Mouse (Mus musculus) Muller cell, postnatal 12 days (primary cell): ENCODE data around the gene Kif18b.

ENCODE experiments used
- DNase-seq: peaks from one replicate; pipeline ENCODE4 v3.0.0-alpha.2; 2015; ENCODE audit errors: inconsistent ontology term

Gene Kif18b

DNA sequence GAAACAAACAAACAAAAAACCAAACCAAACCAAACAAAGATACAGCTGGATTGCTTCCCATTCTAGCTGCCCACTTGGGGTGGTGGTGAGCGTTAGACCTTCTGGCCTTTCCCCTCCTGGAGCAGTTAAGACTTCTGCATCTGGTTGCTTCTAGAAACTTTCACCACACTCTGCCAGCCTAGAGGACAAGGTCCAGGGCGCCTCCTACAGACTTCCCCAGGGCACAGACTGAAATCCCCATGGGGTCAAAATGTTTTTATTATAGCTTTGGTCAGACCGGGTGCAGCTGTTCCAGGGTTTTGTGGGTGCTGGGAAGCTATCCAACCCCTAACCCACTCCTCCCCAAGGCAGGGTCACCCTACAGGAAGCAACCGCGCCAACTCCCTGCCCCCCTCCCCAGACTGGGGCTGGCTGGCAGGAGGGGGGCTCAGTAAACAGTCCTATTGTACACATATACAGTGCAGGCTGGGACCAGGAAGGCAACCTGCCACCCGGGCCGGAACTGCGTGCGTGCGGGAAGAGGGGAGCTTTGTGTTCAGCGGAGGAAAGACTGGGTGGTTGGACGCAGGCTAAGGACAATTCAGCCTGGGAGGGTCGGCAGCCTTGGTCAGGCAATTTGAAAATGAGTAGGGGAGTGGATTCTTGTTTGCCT is 14.2 kb upstream of the Kif18b start:
- DNase-seq, result no peak

GRCm38 (mm10) chr11:102937529-102938182 is 12.7 kb upstream of the Kif18b start:
- DNase-seq, result no peak

GRCm38 (mm10) chr11:102936272-102936671 is 11.3 kb upstream of the Kif18b start:
- DNase-seq, result no peak

- DNase-seq, result no peak
Measured at GRCm38 (mm10) chr11:102930672-102931071, 5.7 kb upstream of the Kif18b start.

DNA sequence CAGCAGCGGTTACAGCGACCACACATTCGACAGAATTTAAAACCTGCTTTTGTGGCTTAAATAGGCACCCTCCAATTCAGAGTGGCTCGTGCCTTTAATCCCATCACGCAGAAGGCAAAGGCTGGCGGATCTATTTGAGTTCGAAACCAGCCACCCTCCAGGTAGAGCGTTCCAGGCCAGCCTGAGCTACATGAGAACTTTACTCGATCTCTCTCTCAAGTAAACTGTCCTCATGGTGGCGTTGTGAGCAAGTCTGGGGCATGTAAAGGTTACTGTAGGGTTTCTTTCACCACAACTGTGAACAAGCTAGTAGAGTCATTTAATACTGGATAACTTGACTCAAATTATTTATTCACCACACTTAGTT is 410 bp upstream of the Kif18b start:
- DNase-seq, result no peak

DNA sequence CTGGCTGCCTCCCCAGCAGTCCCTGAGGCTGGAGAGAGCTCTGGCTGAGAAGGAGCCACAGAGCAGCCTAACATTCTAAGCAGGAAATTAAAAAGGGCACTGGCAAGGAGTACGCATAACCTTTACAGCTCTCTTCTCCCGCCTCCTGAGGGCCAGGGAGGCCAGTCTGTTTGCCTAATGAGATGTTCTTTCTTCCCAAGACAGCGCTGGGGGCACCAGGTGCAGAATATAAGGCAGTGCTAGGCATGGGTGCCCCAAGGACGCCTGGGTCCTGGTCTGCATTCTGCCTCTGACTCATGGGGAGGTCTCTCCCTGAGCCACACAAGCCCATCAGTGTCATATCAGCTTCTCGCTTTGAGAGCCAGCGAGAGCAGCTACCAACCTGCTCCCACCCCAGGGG is 3.4 kb downstream of the Kif18b start:
- DNase-seq, result no peak

GRCm38 (mm10) chr11:102918077-102918476 is 6.8 kb downstream of the Kif18b start:
- no peak for DNase-seq

DNA sequence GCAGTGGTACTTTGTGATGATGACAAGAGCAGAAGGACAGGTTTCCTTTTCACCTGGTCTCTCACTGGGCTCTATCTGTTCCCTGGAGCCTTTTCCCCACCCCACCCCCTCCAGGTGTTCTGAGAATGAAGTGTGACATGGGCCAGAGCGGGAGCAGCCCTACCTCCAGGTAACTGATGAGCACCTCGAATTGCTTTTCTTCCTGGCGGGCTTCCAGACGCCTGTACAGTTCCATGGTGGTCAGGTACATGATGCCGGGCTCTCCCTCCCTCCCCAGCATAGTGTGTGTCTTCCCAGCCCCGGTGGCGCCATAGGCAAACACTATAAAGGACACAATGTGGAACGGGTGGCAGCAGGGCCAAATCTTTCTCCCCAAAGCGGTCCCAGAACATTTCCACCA is 9.5 kb downstream of the Kif18b start:
- no peak for DNase-seq

DNA sequence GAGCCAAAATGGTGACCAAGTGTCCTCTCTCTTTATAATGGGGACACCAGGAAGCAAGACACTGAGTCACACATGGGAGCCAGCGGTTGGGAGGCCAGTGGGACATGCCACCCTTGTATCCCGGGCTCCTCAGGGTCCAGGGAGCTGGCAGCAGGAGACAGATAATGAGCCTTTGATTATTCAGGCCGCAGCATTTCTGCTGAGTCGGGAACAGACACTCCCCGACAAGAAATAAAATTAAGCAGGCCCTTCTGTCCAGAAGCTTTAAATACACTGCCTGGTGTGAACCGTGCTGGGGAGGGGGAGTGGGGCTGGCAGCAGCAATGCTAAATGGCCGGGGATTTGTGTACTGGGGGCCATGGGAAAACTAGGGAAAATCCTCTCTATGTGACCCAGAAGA is 13.5 kb downstream of the Kif18b start:
- peak; percentile 53 for DNase-seq

DNA sequence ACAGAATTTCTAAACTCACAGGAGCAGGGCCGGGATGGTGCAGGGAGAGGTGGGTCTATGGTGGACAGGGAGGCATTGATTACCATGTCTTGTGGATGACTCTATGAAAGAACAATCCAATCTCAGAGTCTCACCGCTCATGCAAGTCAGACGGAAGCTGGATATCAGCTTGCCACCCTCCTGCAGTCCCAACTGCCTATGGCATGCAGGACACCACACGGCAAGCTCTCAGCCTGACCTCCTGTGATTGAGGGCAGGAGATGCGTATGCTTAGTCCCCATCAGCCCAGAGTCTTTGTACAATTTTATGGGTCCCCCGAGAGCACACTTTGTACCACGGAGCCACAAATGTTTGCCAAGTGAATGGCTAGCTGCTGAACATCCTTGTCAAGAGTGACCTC is 21.3 kb downstream of the Kif18b start:
- no peak for DNase-seq

DNA sequence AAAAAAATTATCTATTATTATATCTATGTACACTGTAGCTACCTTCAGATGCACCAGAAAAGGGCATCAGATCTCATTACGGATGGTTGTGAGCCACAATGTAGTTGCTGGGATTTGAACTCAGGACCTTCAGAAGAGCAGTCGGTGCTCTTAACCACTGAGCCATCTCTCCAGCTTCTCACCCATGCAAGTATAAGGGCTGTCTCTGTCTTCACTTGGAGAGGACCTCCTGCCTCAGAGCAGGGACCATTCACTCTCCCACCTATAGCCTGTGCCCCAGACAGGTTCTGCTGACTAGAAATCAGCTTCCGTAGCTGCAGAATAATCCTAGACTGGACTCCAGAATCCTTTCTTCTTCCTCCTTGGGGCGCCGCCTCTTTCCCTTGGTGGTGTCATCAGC is 22.8 kb downstream of the Kif18b start:
- no peak for DNase-seq

DNA sequence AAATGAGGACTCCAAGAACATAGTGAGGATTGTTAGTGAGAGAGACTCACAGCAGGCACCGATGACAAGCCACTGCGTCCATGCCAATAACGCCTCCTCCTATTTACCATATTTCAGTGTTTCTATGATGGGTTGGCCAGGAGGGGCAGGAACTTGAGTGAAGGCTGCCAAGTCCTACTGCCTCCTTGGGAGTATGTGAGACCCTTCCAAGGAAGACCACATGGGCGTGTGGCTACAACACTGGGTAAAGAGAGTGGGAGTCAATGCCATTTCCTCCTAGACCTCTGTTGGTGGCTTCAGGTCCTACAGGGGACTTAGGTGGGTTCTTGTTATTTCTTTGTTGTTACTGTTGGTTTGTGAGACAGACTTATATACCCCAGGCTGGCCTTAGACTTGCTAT is 23.7 kb downstream of the Kif18b start:
- DNase-seq, result no peak

DNA sequence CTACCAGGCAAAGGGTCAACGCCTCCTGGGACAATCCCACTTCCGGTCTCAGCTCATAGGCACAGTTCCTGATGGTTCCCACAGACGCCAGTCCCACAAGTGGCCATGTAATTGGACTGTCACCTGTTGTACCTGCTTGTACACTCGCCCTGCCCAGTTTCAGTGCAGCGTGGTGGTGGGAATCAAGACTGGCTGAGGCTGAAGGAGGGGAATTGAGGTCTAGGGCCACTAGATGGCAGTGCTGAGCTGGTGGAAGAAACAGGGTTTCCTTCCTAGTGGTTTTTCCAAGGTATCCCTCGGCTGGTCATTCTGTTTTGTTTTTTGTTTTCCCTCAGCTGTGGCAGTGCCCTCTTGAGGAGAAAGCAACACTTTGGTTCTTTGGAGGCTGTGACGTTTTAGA is 24.2 kb downstream of the Kif18b start, which contains the start of gene Gfap:
TSS of gene Gfap (minus strand) at position 150 of the 400 bp plus-strand sequence.
- peak; percentile 84 for DNase-seq

DNA sequence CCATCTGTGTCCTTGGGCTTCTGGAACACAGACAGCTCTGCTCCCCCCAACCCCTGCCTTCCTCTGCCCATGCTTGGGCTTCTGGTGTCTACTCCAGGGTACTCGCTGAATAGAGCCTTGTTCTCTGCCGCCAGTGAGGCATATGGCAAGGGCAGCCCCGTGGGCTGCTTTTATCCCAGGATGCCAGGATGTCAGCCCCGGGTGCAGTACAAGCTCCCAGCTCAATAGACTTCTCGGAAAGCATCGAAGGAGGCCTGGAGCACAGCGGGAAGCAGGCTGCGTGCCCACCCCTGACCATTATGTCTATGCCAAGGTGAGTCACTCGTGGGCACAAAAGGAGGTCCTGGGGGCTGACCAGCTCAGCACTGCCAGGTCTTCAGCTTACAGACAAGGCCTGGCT is 26.5 kb downstream of the Kif18b start:
- peak; percentile 95 for DNase-seq

GRCm38 (mm10) chr11:102896641-102897040 is 28.3 kb downstream of the Kif18b start:
- DNase-seq, result no peak

- no peak for DNase-seq
Measured at GRCm38 (mm10) chr11:102895779-102896178, 29.1 kb downstream of the Kif18b start.

GRCm38 (mm10) chr11:102894716-102895115 is 30.2 kb downstream of the Kif18b start:
- no peak for DNase-seq

GRCm38 (mm10) chr11:102893015-102893651 is 31.8 kb downstream of the Kif18b start:
- DNase-seq, result peak; percentile 59

DNA sequence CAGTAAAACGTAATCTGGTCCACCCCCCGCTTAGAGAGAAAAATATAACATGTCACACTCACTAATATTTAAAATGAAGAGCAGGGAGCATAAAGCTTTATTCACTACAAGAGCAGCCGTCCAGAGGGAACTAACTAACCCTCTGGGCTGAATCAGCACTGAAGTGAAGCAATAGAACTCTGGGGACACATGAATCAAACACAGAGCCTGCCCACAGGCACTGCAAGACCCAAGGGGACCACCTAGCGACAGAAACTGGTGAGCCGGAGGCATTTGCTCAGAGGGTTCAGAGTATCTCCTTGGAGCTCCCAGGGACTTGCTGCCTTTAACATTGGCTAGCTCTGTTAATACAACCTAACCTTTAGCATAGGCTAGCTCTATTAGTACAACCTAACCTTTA is 34.8 kb downstream of the Kif18b start:
- no peak for DNase-seq

GRCm38 (mm10) chr11:102888135-102888534 is 36.8 kb downstream of the Kif18b start:
- peak; percentile 47 for DNase-seq

DNA sequence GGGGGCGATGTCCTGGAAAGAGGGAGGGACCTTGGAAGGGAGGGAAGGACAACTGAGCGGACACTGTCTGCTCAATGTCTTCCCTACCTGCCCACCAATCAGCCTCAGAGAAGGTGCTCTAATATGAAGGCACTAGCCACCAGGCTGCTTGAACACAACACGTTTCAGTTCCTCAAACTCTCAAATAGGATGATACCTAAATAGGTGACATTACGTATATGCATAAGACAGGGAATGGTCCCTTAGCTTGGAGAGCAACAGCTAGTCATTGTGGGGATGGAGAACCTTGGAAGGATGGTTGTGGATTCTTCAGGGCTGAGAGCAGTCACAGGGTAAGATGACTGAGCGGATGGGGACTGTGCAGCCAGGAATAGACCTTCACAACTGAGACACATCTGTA is 37.5 kb downstream of the Kif18b start:
- DNase-seq, result no peak

GRCm38 (mm10) chr11:102884616-102885219 is 40.2 kb downstream of the Kif18b start, which contains the start of gene Fam187a:
Gene Fam187a, plus strand, starts transcription at chr11:102885169.
- no peak for DNase-seq
